Mouse (Mus musculus) heart, adult 8-10 months (tissue): ENCODE results near the gene Sgip1. TPM values are rescaled to one million over a fixed set of nuclear protein-coding genes. Genes with fewer than 3 reads are reported as not detected.

Experiments
- DNase-seq: peaks from one replicate; pipeline ENCODE4 v3.0.0; 2022; ENCODE audit warnings: low spot score
- total RNA-seq, 4 experiments: library from RNA; stranded (reverse); gene quantifications; 2 replicates each; pipeline ENCODE4 v1.2.4; 2022

Gene Sgip1
- total RNA-seq, 4 experiments from 2014 or later = 1.0 to 3.9 (median 1.9) TPM

GRCm38 (mm10) chr4:102840062-102840798 lies 99.1 kb downstream of the Sgip1 start:
- no peak for DNase-seq

DNA sequence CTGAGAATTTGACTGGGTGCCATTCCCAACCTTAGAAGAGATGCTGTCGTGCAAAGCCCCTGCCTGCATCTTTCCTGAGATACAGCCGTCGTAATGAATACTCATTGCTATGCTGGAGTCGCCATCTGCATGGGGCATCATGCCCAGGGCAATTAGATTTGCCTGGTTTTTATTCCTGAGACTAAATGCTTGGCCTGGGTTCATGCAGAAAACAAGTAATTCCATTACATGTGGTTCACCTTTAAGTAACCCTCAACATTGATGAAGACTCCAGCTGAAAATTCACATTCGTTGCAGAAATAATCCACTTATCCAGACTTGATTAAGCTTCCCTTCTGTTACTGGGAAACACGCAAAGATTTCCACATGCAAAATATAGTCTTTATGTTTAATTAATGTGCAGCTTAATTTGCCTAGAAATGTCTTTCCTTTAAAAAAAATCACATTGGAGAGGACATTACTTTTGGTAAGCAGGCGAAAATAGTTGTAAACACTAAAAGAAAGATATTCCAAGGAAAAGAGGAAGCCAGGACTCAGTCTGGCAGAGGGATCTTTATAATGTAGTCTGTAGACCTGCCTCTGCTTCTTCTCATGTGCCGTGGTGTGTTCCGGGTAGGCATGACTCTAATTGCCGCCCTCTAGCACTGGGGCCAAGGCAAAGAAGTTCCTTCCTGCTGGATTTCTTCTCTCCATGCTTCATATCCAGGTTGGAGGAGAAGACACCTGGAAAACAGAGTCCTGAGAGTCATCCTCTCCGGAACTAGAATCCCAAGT lies 100.0 kb downstream of the Sgip1 start:
- DNase-seq = no peak

DNA sequence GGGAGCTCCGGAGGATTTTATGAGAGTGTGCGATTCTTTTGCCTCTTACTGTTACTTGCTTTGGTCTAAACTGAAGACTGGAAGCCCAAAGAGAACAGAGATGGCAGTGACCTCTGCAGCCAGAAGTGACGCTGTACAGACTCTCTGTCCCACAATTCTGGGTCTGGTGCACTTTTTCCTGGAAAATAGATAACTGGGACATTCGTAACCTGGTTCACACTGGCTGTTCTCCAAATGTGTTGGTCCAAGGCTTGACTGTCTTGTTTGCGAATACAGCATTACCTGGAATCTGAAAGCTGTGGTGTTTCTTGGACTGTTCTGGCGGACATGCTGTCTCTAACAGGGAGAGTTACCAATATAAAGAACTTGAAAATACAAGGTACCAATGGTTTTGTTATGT lies 109.4 kb downstream of the Sgip1 start:
- DNase-seq = no peak

DNA sequence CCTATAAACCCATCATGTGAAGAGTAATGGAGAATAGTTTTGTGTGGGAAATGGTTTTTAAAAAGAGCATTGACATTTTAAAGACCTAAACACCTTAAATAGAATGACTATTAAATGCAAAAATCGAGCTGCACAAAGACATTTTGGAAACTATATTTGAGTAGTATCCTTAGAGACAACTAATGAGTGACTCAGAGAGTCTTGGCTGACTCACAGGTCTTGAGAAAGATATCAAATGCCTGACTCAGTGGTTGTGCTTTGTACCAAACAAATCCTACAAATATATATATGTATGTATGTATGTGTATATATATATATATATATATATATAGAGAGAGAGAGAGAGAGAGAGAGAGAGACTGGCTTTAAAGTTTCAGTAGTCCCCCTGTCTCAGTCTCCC lies 110.1 kb downstream of the Sgip1 start:
- DNase-seq = no peak

- DNase-seq = no peak
Measured at GRCm38 (mm10) chr4:102852290-102852689, 111.2 kb downstream of the Sgip1 start.

DNA sequence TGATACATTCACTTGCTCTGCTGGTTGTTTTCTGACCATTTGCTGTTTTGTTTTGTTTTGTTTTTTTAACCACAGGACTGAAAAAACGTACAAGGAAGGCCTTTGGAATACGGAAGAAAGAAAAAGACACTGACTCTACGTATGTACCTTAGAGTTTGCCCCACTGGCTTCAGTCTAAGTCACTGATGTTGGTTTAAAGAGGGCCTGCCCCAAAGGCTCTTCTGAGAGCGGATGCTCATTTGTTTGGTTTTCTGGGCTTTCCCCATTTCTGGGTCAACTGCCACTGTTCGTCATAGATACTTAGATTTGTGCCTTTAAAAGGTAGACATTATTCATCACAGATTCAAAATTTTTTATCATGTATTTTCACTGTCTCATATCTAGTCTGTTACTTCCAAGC lies 111.7 kb downstream of the Sgip1 start:
- no peak for DNase-seq

- peak; percentile 23 for DNase-seq
Measured at GRCm38 (mm10) chr4:102853330-102854022, 112.4 kb downstream of the Sgip1 start.

GRCm38 (mm10) chr4:102854928-102855892 lies 114.1 kb downstream of the Sgip1 start:
- no peak for DNase-seq

GRCm38 (mm10) chr4:102856086-102856485 lies 115.0 kb downstream of the Sgip1 start:
- no peak for DNase-seq

- DNase-seq = no peak
Measured at GRCm38 (mm10) chr4:102859259-102860194, 118.4 kb downstream of the Sgip1 start.

GRCm38 (mm10) chr4:102862751-102863710 lies 121.9 kb downstream of the Sgip1 start:
- no peak for DNase-seq

DNA sequence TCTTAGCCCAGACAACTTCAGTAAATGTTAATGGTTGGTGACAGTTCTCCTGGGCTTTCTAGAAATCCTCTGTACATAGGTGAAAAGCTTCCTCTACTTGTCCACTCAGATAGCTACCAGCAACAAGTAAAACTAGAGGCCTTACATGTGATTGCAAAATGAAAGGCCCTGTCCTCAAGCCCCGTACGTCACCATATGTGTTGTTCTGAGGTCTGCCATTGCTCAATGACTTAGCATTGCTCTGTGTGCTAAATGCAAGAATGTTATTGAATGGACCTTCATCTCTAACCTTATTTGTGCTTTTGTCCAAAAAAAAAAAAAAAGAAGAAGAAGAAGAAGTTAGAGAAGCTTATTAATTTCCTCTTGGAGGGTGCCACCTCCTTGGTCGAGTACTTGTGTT lies 125.4 kb downstream of the Sgip1 start:
- DNase-seq = no peak

- no peak for DNase-seq
Measured at GRCm38 (mm10) chr4:102871274-102871673, 130.2 kb downstream of the Sgip1 start.

- no peak for DNase-seq
Measured at GRCm38 (mm10) chr4:102883142-102883541, 142.0 kb downstream of the Sgip1 start.

- no peak for DNase-seq
Measured at GRCm38 (mm10) chr4:102884228-102884627, 143.1 kb downstream of the Sgip1 start.

- no peak for DNase-seq
Measured at GRCm38 (mm10) chr4:102886459-102886858, 145.4 kb downstream of the Sgip1 start.

DNA sequence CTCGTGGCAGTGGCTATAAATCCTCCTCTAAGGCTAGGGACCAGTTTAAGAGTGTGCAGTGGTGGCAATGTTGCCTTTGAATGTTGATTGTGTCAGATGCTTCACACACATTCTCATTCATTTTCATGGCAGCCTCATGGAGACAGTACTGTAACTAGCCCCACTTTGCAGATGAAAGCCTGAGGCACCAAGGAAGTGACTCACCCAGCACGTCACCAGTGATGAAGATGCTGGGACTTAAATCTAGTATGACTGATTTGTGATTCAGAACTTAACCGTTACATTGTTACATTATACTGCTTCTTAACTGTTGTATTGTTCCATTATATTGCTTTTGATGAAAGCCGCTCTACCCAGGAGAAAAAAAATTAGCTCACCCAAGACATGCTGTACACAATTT lies 145.8 kb downstream of the Sgip1 start:
- DNase-seq = no peak

- no peak for DNase-seq
Measured at GRCm38 (mm10) chr4:102887770-102888689, 146.9 kb downstream of the Sgip1 start.
